Mouse (Mus musculus) liver, adult 2 months (tissue): ENCODE measurements around the gene Olfr448. TPM values are rescaled to one million over a fixed set of nuclear protein-coding genes. Genes with fewer than 3 reads are reported as not detected.

ENCODE experiments used
- DNase-seq: peaks from one replicate; pipeline ENCODE4 v3.0.0-alpha.2; 2011; ENCODE audit warnings: low read depth, low spot score; ENCODE audit errors: extremely low read depth
- H3K27ac ChIP-seq: fragments of 200-500 bp; replicated peaks from 2 replicates; pipeline ENCODE4 v1.5.1; 2012; ENCODE audit warnings: low read depth, mild to moderate bottlenecking, control low read depth, inconsistent platforms, low read length; ENCODE audit not compliant: insufficient read depth
- H3K27me3 ChIP-seq: fragments of 200-500 bp; 2 replicates; pipeline ENCODE4 v1.6.1; 2012; ENCODE audit warnings: mild to moderate bottlenecking, moderate library complexity, low read length, inconsistent platforms; ENCODE audit not compliant: control insufficient read depth, insufficient read depth
- H3K36me3 ChIP-seq: fragments of 200-500 bp; 2 replicates; pipeline ENCODE4 v1.6.1; 2012; ENCODE audit warnings: low read length, inconsistent platforms; ENCODE audit not compliant: control insufficient read depth, insufficient read depth
- H3K4me1 ChIP-seq: fragments of 200-500 bp; 2 replicates; pipeline ENCODE4 v1.6.1; 2011; ENCODE audit warnings: low read length; ENCODE audit not compliant: control insufficient read depth, insufficient read depth
- H3K4me3 ChIP-seq: fragments of 200-500 bp; 2 replicates; pipeline ENCODE4 v1.5.1; 2011; ENCODE audit warnings: low read depth, mild to moderate bottlenecking, control low read depth, low read length, moderate library complexity; ENCODE audit not compliant: insufficient read depth
- H3K79me2 ChIP-seq: fragments of 200-500 bp; 2 replicates; pipeline ENCODE4 v1.6.1; 2012; ENCODE audit warnings: inconsistent platforms, mild to moderate bottlenecking, low read length, moderate library complexity; ENCODE audit not compliant: control insufficient read depth, insufficient read depth
- H3K9ac ChIP-seq: fragments of 200-500 bp; 2 replicates; pipeline ENCODE4 v1.6.1; 2012; ENCODE audit warnings: low read depth, mild to moderate bottlenecking, control low read depth, inconsistent platforms, low read length
- POLR2A ChIP-seq: fragments of 200-500 bp; IDR thresholded peaks from 2 replicates; pipeline ENCODE4 v1.6.1; 2011; ENCODE audit warnings: low read length, control low read depth; ENCODE audit not compliant: insufficient read depth; ENCODE audit errors: extremely low read depth
- WGBS: fragments of 180-500 bp; shearing (Covaris S2); methylation state at CpG from one replicate; pipeline ENCODE4 v1.1.7; 2018; 5-methylcytosine and 5-hydroxymethylcytosine counted together
- polyA plus RNA-seq: library from polyadenylated mRNA; depleted of rRNA; stranded (reverse); fragments of >200 nt; gene quantifications from 2 replicates; pipeline ENCODE4 v1.2.3, GENCODE M21; 2012; rRNA removed
- total RNA-seq: library from RNA; depleted of rRNA; stranded (reverse); fragments of >200 nt; gene quantifications from 2 replicates; pipeline ENCODE4 v1.2.3, GENCODE M21; 2014; rRNA removed

The Olfr448 gene
- total and polyA plus RNA-seq, 2 experiments, result not detected

DNA sequence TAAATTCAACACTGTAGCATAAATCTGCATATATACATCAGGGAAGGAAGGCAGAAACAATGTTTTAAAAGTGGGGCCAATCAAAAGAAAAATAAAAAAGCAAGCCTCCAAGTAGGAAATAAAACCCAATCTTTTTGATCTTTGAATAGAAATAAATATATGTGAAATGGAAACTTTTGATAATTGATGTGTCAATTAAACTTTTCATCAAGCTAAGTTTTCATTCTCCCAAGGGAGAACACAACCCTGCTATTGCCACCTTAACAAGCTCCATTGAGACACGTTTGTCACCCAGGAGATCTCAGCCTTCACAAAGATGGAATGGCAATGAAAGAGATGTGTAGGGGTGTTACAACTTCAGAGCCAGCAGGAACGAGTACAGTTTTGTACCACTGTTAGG, 30.8 kb downstream of the Olfr448 start, which contains the start of gene Olfr446:
Gene Olfr446 (plus strand): TSS at position 301 of the 400 bp plus-strand sequence.
- TF ChIP-seq POLR2A, result no peak
- no peak for DNase-seq
- no peaks in the 10 kb centered on the region for H3K36me3 ChIP-seq
- no peak within 1 kb of the TSS for H3K4me3 ChIP-seq
- H3K27ac ChIP-seq, result no peak within 1 kb of the TSS
- H3K27me3 ChIP-seq, result no peaks in the 10 kb centered on the region
- WGBS, result 52% methylated on average over 2 of the region's 2 CpGs
- H3K9ac ChIP-seq, result no peak within 1 kb of the TSS
- no peaks in the 10 kb centered on the region for H3K79me2 ChIP-seq
- no peaks in the 10 kb centered on the region for H3K4me1 ChIP-seq

Other genes starting within 250 kb of the Olfr448 start
- 0.65 and 0.67 TPM in 2 replicates for gene Tcaf2, start 245.2 kb upstream of the Olfr448 start, total RNA-seq
- gene Tcaf2, start 245.2 kb upstream of the Olfr448 start, polyA plus RNA-seq, result 0.10 and 0.18 TPM in 2 replicates
- 2.5 and 3.2 TPM in 2 replicates for gene Tcaf1, start 180.4 kb upstream of the Olfr448 start, total RNA-seq
- 1.2 and 1.6 TPM in 2 replicates for gene Tcaf1, start 180.4 kb upstream of the Olfr448 start, polyA plus RNA-seq
- gene Olfr453, start 151.1 kb upstream of the Olfr448 start, total RNA-seq, result not detected in 2 replicates
- gene Olfr453, start 151.1 kb upstream of the Olfr448 start, polyA plus RNA-seq, result not detected in 2 replicates
- gene Olfr38, start 134.0 kb upstream of the Olfr448 start, total RNA-seq, result not detected in 2 replicates
- gene Olfr38, start 134.0 kb upstream of the Olfr448 start, polyA plus RNA-seq, result not detected in 2 replicates
- gene Olfr452, start 105.3 kb upstream of the Olfr448 start, total RNA-seq, result not detected in 2 replicates
- not detected in 2 replicates for gene Olfr452, start 105.3 kb upstream of the Olfr448 start, polyA plus RNA-seq
- not detected in 2 replicates for gene Olfr450, start 78.5 kb upstream of the Olfr448 start, total RNA-seq
- not detected in 2 replicates for gene Olfr450, start 78.5 kb upstream of the Olfr448 start, polyA plus RNA-seq
- gene Olfr449, start 56.1 kb upstream of the Olfr448 start, total RNA-seq, result not detected in 2 replicates
- not detected in 2 replicates for gene Olfr449, start 56.1 kb upstream of the Olfr448 start, polyA plus RNA-seq
- not detected in 2 replicates for gene Olfr447, start 18.4 kb downstream of the Olfr448 start, total RNA-seq
- gene Olfr447, start 18.4 kb downstream of the Olfr448 start, polyA plus RNA-seq, result not detected in 2 replicates
- not detected in 2 replicates for gene Olfr446, start 30.9 kb downstream of the Olfr448 start, total RNA-seq
- gene Olfr446, start 30.9 kb downstream of the Olfr448 start, polyA plus RNA-seq, result not detected in 2 replicates
- not detected in 2 replicates for gene Olfr444, start 58.6 kb downstream of the Olfr448 start, total RNA-seq
- gene Olfr444, start 58.6 kb downstream of the Olfr448 start, polyA plus RNA-seq, result not detected in 2 replicates
- not detected in 2 replicates for gene Olfr441, start 215.9 kb downstream of the Olfr448 start, total RNA-seq
- not detected in 2 replicates for gene Olfr441, start 215.9 kb downstream of the Olfr448 start, polyA plus RNA-seq